Mouse (Mus musculus) C2C12 (cell line): ENCODE measurements around the gene Mcm8. TPM values are rescaled to one million over a fixed set of nuclear protein-coding genes. Genes with fewer than 3 reads are reported as not detected.

Source experiments
- H3K27me3 ChIP-seq: one replicate; pipeline ENCODE4 v1.6.1; 2011; ENCODE audit not compliant: control insufficient read depth, insufficient read depth, insufficient read length
- H3K36me3 ChIP-seq: one replicate; pipeline ENCODE4 v1.6.1; 2011; ENCODE audit not compliant: control insufficient read depth, insufficient read depth
- H3K4me3 ChIP-seq: one replicate; pipeline ENCODE4 v1.5.1; 2011; ENCODE audit warnings: mild to moderate bottlenecking, control low read depth; ENCODE audit not compliant: poor library complexity, insufficient read depth, severe bottlenecking
- H3K79me2 ChIP-seq: one replicate; pipeline ENCODE4 v1.6.1; 2011; ENCODE audit not compliant: control insufficient read depth, insufficient read depth
- H3K79me3 ChIP-seq: one replicate; pipeline ENCODE4 v1.6.1; 2011; ENCODE audit warnings: low read depth, control low read depth
- H3ac ChIP-seq: one replicate; pipeline ENCODE3; 2011; ENCODE audit warnings: low read depth; ENCODE audit not compliant: control insufficient read depth, insufficient read length
- CEBPB ChIP-seq: IDR thresholded peaks from one replicate; pipeline ENCODE4 v1.6.1; 2011; ENCODE audit warnings: low read depth, mild to moderate bottlenecking, control low read depth, moderate library complexity
- CTCF ChIP-seq: IDR thresholded peaks from one replicate; pipeline ENCODE4 v1.5.1; 2011; ENCODE audit not compliant: control insufficient read depth, insufficient read depth, insufficient read length
- FOSL1 ChIP-seq: IDR thresholded peaks from one replicate; pipeline ENCODE4 v1.8.0; 2011; ENCODE audit warnings: mild to moderate bottlenecking, low read length; ENCODE audit not compliant: poor library complexity, insufficient read depth, severe bottlenecking
- MAX ChIP-seq: IDR thresholded peaks from one replicate; pipeline ENCODE4 v1.6.1; 2011; ENCODE audit warnings: mild to moderate bottlenecking, control low read depth
- MYOD1 ChIP-seq: IDR thresholded peaks from one replicate; pipeline ENCODE4 v1.6.1; 2011; ENCODE audit warnings: low read depth; ENCODE audit not compliant: control insufficient read depth, insufficient read length
- MYOG ChIP-seq: IDR thresholded peaks from one replicate; pipeline ENCODE4 v1.6.1; 2011; ENCODE audit not compliant: control insufficient read depth, insufficient read length; ENCODE audit errors: extremely low read depth
- USF1 ChIP-seq: IDR thresholded peaks from one replicate; pipeline ENCODE4 v1.6.1; 2011; ENCODE audit warnings: low read depth, mild to moderate bottlenecking, control low read depth, moderate library complexity
- polyA plus RNA-seq: library from polyadenylated mRNA; unstranded; fragments of >200 nt; fragmentation: generic; extraction: Trizol; gene quantifications from one replicate; pipeline ENCODE4 v1.2.1, GENCODE M21; 2012; ENCODE audit warnings: missing spikeins

Gene Mcm8
- polyA plus RNA-seq, 1 experiment = 2.8 TPM

GRCm38 (mm10) chr2:132861456-132861855, 45.5 kb downstream of the Mcm8 start:
- Histone ChIP-seq H3K27me3 (no peaks in the 10 kb centered on the region), H3K79me3 (peaks cover 14% of the 10 kb centered on the region), H3K4me3 (no peak overlapping the region), H3K36me3 (peaks cover 25% of the 10 kb centered on the region), H3ac (no peak overlapping the region), H3K79me2 (peaks cover 36% of the 10 kb centered on the region)
- TF ChIP-seq CEBPB = no peak
- TF ChIP-seq FOSL1 = no peak
- TF ChIP-seq MYOG = no peak

- TF ChIP-seq MYOD1 (no peak), MYOG (no peak), USF1 (no peak), CTCF (no peak)
- H3K27me3 ChIP-seq = no peaks in the 10 kb centered on the region
- peaks cover 8% of the 10 kb centered on the region for H3K79me3 ChIP-seq
- H3ac ChIP-seq = no peak overlapping the region
- H3K4me3 ChIP-seq = no peak overlapping the region
- peaks cover 18% of the 10 kb centered on the region for H3K79me2 ChIP-seq
- H3K36me3 ChIP-seq = peaks cover 31% of the 10 kb centered on the region
These were observed 47.4 kb downstream of the Mcm8 start for GRCm38 (mm10) chr2:132863325-132863724.

GRCm38 (mm10) chr2:132867521-132867920, 51.6 kb downstream of the Mcm8 start:
- Histone ChIP-seq H3K27me3 (no peaks in the 10 kb centered on the region), H3K4me3 (no peak overlapping the region), H3K36me3 (peaks cover 31% of the 10 kb centered on the region), H3ac (no peak overlapping the region), H3K79me2 (no peaks in the 10 kb centered on the region), H3K79me3 (no peaks in the 10 kb centered on the region)
- TF ChIP-seq MAX = no peak
- TF ChIP-seq FOSL1 = no peak
- TF ChIP-seq MYOD1 = no peak
- TF ChIP-seq CEBPB = no peak
- no peak for TF ChIP-seq CTCF
- no peak for TF ChIP-seq USF1
- TF ChIP-seq MYOG = no peak

- no peaks in the 10 kb centered on the region for H3K79me2 ChIP-seq
- H3ac ChIP-seq = no peak overlapping the region
- H3K79me3 ChIP-seq = no peaks in the 10 kb centered on the region
- TF ChIP-seq FOSL1 (no peak), CEBPB (no peak), CTCF (no peak), MYOD1 (no peak), MAX (no peak)
- peaks cover 22% of the 10 kb centered on the region for H3K36me3 ChIP-seq
- H3K27me3 ChIP-seq = no peaks in the 10 kb centered on the region
- H3K4me3 ChIP-seq = no peak overlapping the region
These were observed 53.7 kb downstream of the Mcm8 start for GRCm38 (mm10) chr2:132869682-132870081.

- no peaks in the 10 kb centered on the region for H3K27me3 ChIP-seq
- no peak overlapping the region for H3ac ChIP-seq
- no peaks in the 10 kb centered on the region for H3K79me2 ChIP-seq
- H3K79me3 ChIP-seq = no peaks in the 10 kb centered on the region
- no peak for TF ChIP-seq MYOD1
- no peak for TF ChIP-seq MAX
- no peak for TF ChIP-seq MYOG
- no peak for TF ChIP-seq FOSL1
- TF ChIP-seq CEBPB = no peak
- no peak for TF ChIP-seq USF1
- no peak for TF ChIP-seq CTCF
- H3K4me3 ChIP-seq = no peak overlapping the region
- H3K36me3 ChIP-seq = peaks cover 17% of the 10 kb centered on the region
These were observed 54.3 kb downstream of the Mcm8 start for GRCm38 (mm10) chr2:132870286-132870685.

- H3K27me3 ChIP-seq = peaks cover 5% of the 10 kb centered on the region
- H3ac ChIP-seq = no peak overlapping the region
- H3K79me3 ChIP-seq = no peaks in the 10 kb centered on the region
- no peak overlapping the region for H3K4me3 ChIP-seq
- no peak for TF ChIP-seq MAX
- no peak for TF ChIP-seq FOSL1
- no peak for TF ChIP-seq USF1
- TF ChIP-seq MYOD1 = no peak
- TF ChIP-seq MYOG = no peak
- no peak for TF ChIP-seq CTCF
- TF ChIP-seq CEBPB = no peak
- H3K36me3 ChIP-seq = peaks cover 5% of the 10 kb centered on the region
- no peaks in the 10 kb centered on the region for H3K79me2 ChIP-seq
These were observed 55.7 kb downstream of the Mcm8 start for GRCm38 (mm10) chr2:132871663-132872062.
